Mouse (Mus musculus) cortical plate, adult 2 months (tissue): ENCODE data around the gene Ank3. TPM values are rescaled to one million over a fixed set of nuclear protein-coding genes. Genes with fewer than 3 reads are reported as not detected.

Source experiments
- H3K27ac ChIP-seq: fragments of 200-500 bp; 2 replicates; pipeline ENCODE4 v1.5.1; 2012; ENCODE audit warnings: low read length, control low read depth, inconsistent platforms; ENCODE audit not compliant: insufficient read depth
- H3K4me1 ChIP-seq: fragments of 200-500 bp; 2 replicates; pipeline ENCODE4 v1.6.1; 2011; ENCODE audit warnings: low read length; ENCODE audit not compliant: control insufficient read depth, insufficient read depth
- H3K4me3 ChIP-seq: fragments of 200-500 bp; 2 replicates; pipeline ENCODE4 v1.5.1; 2011; ENCODE audit warnings: mild to moderate bottlenecking, low read length, control low read depth; ENCODE audit not compliant: insufficient read depth
- CTCF ChIP-seq: fragments of 200-500 bp; IDR thresholded peaks from 2 replicates; pipeline ENCODE4 v1.5.1; 2011; ENCODE audit warnings: mild to moderate bottlenecking, control low read depth, low read length; ENCODE audit not compliant: insufficient read depth; ENCODE audit errors: extremely low read depth
- POLR2A ChIP-seq: fragments of 200-500 bp; IDR thresholded peaks from 2 replicates; pipeline ENCODE4 v1.6.1; 2011; ENCODE audit warnings: mild to moderate bottlenecking, low read length, control low read depth; ENCODE audit not compliant: insufficient read depth; ENCODE audit errors: extremely low read depth
- polyA plus RNA-seq: library from polyadenylated mRNA; depleted of rRNA; stranded (reverse); fragments of >200 nt; gene quantifications from 2 replicates; pipeline ENCODE4 v1.2.3, GENCODE M21; 2012

Gene Ank3
- polyA plus RNA-seq, 1 experiment = 188 TPM

GRCm38 (mm10) chr10:69635910-69636656 is 237.5 kb downstream of the Ank3 start:
- TF ChIP-seq CTCF (no peak), POLR2A (no peak)
- Histone ChIP-seq H3K27ac (no peak overlapping the region), H3K4me3 (no peak overlapping the region), H3K4me1 (peaks cover 16% of the 10 kb centered on the region)

- Histone ChIP-seq H3K27ac (no peak overlapping the region), H3K4me1 (peaks cover 18% of the 10 kb centered on the region), H3K4me3 (no peak overlapping the region)
- 0 out of 2 replicates have a peak, but pooled peaks have one; percentile 9 for TF ChIP-seq CTCF
- TF ChIP-seq POLR2A = no peak
Measured at GRCm38 (mm10) chr10:69639138-69639537, 240.6 kb downstream of the Ank3 start.

GRCm38 (mm10) chr10:69640617-69641016 is 242.0 kb downstream of the Ank3 start:
- Histone ChIP-seq H3K27ac (no peak overlapping the region), H3K4me1 (peaks cover 11% of the 10 kb centered on the region; the same call in 1 of the 2 replicates), H3K4me3 (no peak overlapping the region)
- TF ChIP-seq CTCF (peak; percentile 27), POLR2A (no peak)

- Histone ChIP-seq H3K27ac (peak overlapping the region; percentile 57), H3K4me3 (no peak overlapping the region), H3K4me1 (peaks cover 4% of the 10 kb centered on the region; the same call in 1 of the 2 replicates)
- TF ChIP-seq CTCF (no peak), POLR2A (no peak)
Measured at GRCm38 (mm10) chr10:69643481-69643880, 244.9 kb downstream of the Ank3 start.

GRCm38 (mm10) chr10:69643986-69644385 is 245.4 kb downstream of the Ank3 start:
- peak; percentile 23; the same call in 1 of the 2 replicates for TF ChIP-seq POLR2A
- TF ChIP-seq CTCF = no peak
- Histone ChIP-seq H3K27ac (peak overlapping the region; percentile 57), H3K4me3 (no peak overlapping the region), H3K4me1 (peaks cover 4% of the 10 kb centered on the region; the same call in 1 of the 2 replicates)

GRCm38 (mm10) chr10:69645311-69645802 is 246.8 kb downstream of the Ank3 start:
- Histone ChIP-seq H3K27ac (no peak overlapping the region), H3K4me3 (no peak overlapping the region), H3K4me1 (peaks cover 4% of the 10 kb centered on the region; the same call in 1 of the 2 replicates)
- TF ChIP-seq CTCF = no peak
- no peak for TF ChIP-seq POLR2A

GRCm38 (mm10) chr10:69645929-69646328 is 247.4 kb downstream of the Ank3 start:
- Histone ChIP-seq H3K4me1 (peaks cover 4% of the 10 kb centered on the region; the same call in 1 of the 2 replicates), H3K27ac (no peak overlapping the region), H3K4me3 (no peak overlapping the region)
- TF ChIP-seq POLR2A (no peak), CTCF (no peak)

- no peak for TF ChIP-seq CTCF
- no peak for TF ChIP-seq POLR2A
- no peak overlapping the region for H3K27ac ChIP-seq
- H3K4me1 ChIP-seq = peaks cover 9% of the 10 kb centered on the region
- no peak overlapping the region for H3K4me3 ChIP-seq
Measured at GRCm38 (mm10) chr10:69650074-69650473, 251.5 kb downstream of the Ank3 start.

- H3K4me1 ChIP-seq = peaks cover 12% of the 10 kb centered on the region
- TF ChIP-seq POLR2A (no peak), CTCF (no peak)
- H3K4me3 ChIP-seq = no peak overlapping the region
- H3K27ac ChIP-seq = 0 out of 2 replicates have a peak overlapping the region, but pooled peaks have one; percentile 10
Measured at GRCm38 (mm10) chr10:69652660-69653059, 254.1 kb downstream of the Ank3 start.

- no peak overlapping the region for H3K27ac ChIP-seq
- H3K4me1 ChIP-seq = peaks cover 14% of the 10 kb centered on the region
- no peak overlapping the region for H3K4me3 ChIP-seq
- TF ChIP-seq CTCF = no peak
- TF ChIP-seq POLR2A = no peak
Measured at GRCm38 (mm10) chr10:69653121-69653677, 254.6 kb downstream of the Ank3 start.

GRCm38 (mm10) chr10:69654176-69654575 is 255.6 kb downstream of the Ank3 start:
- Histone ChIP-seq H3K27ac (no peak overlapping the region), H3K4me3 (no peak overlapping the region), H3K4me1 (peaks cover 14% of the 10 kb centered on the region)
- TF ChIP-seq POLR2A = no peak
- peak; percentile 19; the same call in 1 of the 2 replicates for TF ChIP-seq CTCF
